Mouse (Mus musculus) CH12.LX (cell line): Measurements from ENCODE around the gene 4930404H24Rik. TPM values are rescaled to one million over a fixed set of nuclear protein-coding genes. Genes with fewer than 3 reads are reported as not detected.

Source experiments
- DNase-seq: peaks from one replicate; pipeline ENCODE4 v3.0.0-alpha.2; 2013; ENCODE audit errors: extremely low read depth
- H3K27ac ChIP-seq: 2 replicates; pipeline ENCODE4 v1.5.1; 2012; ENCODE audit warnings: low read depth, mild to moderate bottlenecking, control low read depth, moderate library complexity; ENCODE audit not compliant: insufficient read depth
- H3K27me3 ChIP-seq: replicated peaks from 2 replicates; pipeline ENCODE3; 2012; ENCODE audit warnings: inconsistent platforms
- H3K36me3 ChIP-seq, 2 experiments: replicated peaks in 1 of 2; 2 replicates each; pipeline versions ENCODE3 to v1.6.1; 2012; ENCODE audit warnings: inconsistent platforms in 1 of 2, low read length in 1 of 2, mild to moderate bottlenecking in 1 of 2, mixed read lengths in 1 of 2, moderate library complexity in 1 of 2; ENCODE audit not compliant: control insufficient read depth in 1 of 2, insufficient read depth in 1 of 2
- H3K4me1 ChIP-seq, 2 experiments: 2 replicates each; pipeline ENCODE4 v1.6.1; 2012; ENCODE audit warnings: inconsistent platforms in 1 of 2, moderate library complexity in 1 of 2; ENCODE audit not compliant: insufficient read depth in 2 of 2, control insufficient read depth in 1 of 2
- H3K4me2 ChIP-seq: 2 replicates; pipeline ENCODE4 v1.6.1; 2012; ENCODE audit warnings: low read depth, mild to moderate bottlenecking, control low read depth; ENCODE audit not compliant: poor library complexity, insufficient read depth, severe bottlenecking
- H3K4me3 ChIP-seq, 3 experiments: fragments of 150-350 bp in 1 of 3; sonication (generic) in 1 of 3; replicated peaks in 1 of 3; 2 replicates each; pipeline versions ENCODE3 to v1.5.1; 2011 to 2012; ENCODE audit warnings: low read depth in 2 of 3, low read length in 2 of 3, mild to moderate bottlenecking in 2 of 3, moderate library complexity in 2 of 3, control low read depth in 1 of 3, improper control_type of control experiment in 1 of 3, inconsistent platforms in 1 of 3, mixed read lengths in 1 of 3; ENCODE audit not compliant: poor library complexity in 1 of 3
- H3K79me2 ChIP-seq: replicated peaks from 2 replicates; pipeline ENCODE4 v1.6.1; 2012; ENCODE audit warnings: mild to moderate bottlenecking, moderate library complexity; ENCODE audit not compliant: control insufficient read depth, poor library complexity, insufficient read depth, severe bottlenecking; ENCODE audit errors: extremely low read depth
- H3K9ac ChIP-seq: 2 replicates; pipeline ENCODE4 v1.6.1; 2012; ENCODE audit warnings: low read depth, mild to moderate bottlenecking, control low read depth, moderate library complexity; ENCODE audit not compliant: insufficient read depth
- H3K9me3 ChIP-seq: replicated peaks from 2 replicates; pipeline ENCODE3; 2012; ENCODE audit warnings: low read length, inconsistent platforms, mixed read lengths
- BHLHE40 ChIP-seq: IDR thresholded peaks from 2 replicates; pipeline ENCODE4 v1.6.1; 2011; ENCODE audit warnings: mild to moderate bottlenecking, low read depth, low read length, improper control_type of control experiment
- CHD2 ChIP-seq: IDR thresholded peaks from 2 replicates; pipeline ENCODE4 v1.6.1; 2011; ENCODE audit warnings: low read length, improper control_type of control experiment
- CTCF ChIP-seq, 2 experiments: IDR thresholded peaks in 1 of 2; conservative IDR thresholded peaks in 1 of 2; 2 replicates each; pipeline ENCODE4 v1.5.1; 2011 to 2012; ENCODE audit warnings: low read depth in 2 of 2, low read length in 2 of 2, improper control_type of control experiment in 1 of 2, inconsistent platforms in 1 of 2, mild to moderate bottlenecking in 1 of 2, moderate library complexity in 1 of 2
- ELF1 ChIP-seq: IDR thresholded peaks from 2 replicates; pipeline ENCODE4 v1.6.1; 2014; ENCODE audit warnings: low read depth, mild to moderate bottlenecking, inconsistent platforms, low read length, improper control_type of control experiment
- EP300 ChIP-seq: IDR thresholded peaks from 2 replicates; pipeline ENCODE4 v1.6.1; 2011; ENCODE audit warnings: low read length, improper control_type of control experiment
- ETS1 ChIP-seq: conservative IDR thresholded peaks from 2 replicates; pipeline ENCODE4 v1.6.1; 2012; ENCODE audit warnings: low read depth, mild to moderate bottlenecking, inconsistent platforms, low read length, improper control_type of control experiment, moderate library complexity
- HCFC1 ChIP-seq: IDR thresholded peaks from 2 replicates; pipeline ENCODE4 v1.6.1; 2012; ENCODE audit warnings: low read depth, mild to moderate bottlenecking, inconsistent platforms, low read length, improper control_type of control experiment
- IRF4 ChIP-seq: IDR thresholded peaks from 2 replicates; pipeline ENCODE4 v1.6.1; 2014; ENCODE audit warnings: low read depth, mild to moderate bottlenecking, inconsistent platforms, low read length, improper control_type of control experiment
- JUN ChIP-seq: IDR thresholded peaks from 2 replicates; pipeline ENCODE4 v1.6.1; 2011; ENCODE audit warnings: low read depth, mild to moderate bottlenecking, low read length, improper control_type of control experiment, moderate library complexity; ENCODE audit not compliant: insufficient read depth
- KAT2A ChIP-seq: IDR thresholded peaks from 2 replicates; pipeline ENCODE4 v1.6.1; 2012; ENCODE audit warnings: low read length, improper control_type of control experiment, inconsistent platforms; ENCODE audit not compliant: insufficient replicate concordance
- MAX ChIP-seq: IDR thresholded peaks from 2 replicates; pipeline ENCODE4 v1.6.1; 2011; ENCODE audit warnings: low read length, improper control_type of control experiment
- MAZ ChIP-seq: IDR thresholded peaks from 2 replicates; pipeline ENCODE4 v1.6.1; 2012; ENCODE audit warnings: low read depth, mild to moderate bottlenecking, inconsistent platforms, low read length, improper control_type of control experiment, moderate library complexity
- MEF2A ChIP-seq: IDR thresholded peaks from 2 replicates; pipeline ENCODE4 v1.6.1; 2014; ENCODE audit warnings: low read depth, mild to moderate bottlenecking, inconsistent platforms, low read length, improper control_type of control experiment, borderline replicate concordance
- MXI1 ChIP-seq: IDR thresholded peaks from 2 replicates; pipeline ENCODE4 v1.6.1; 2011; ENCODE audit warnings: mild to moderate bottlenecking, low read depth, low read length, improper control_type of control experiment
- NELFE ChIP-seq: IDR thresholded peaks from 2 replicates; pipeline ENCODE4 v1.6.1; 2011; ENCODE audit warnings: low read depth, low read length, improper control_type of control experiment
- NRF1 ChIP-seq: IDR thresholded peaks from 2 replicates; pipeline ENCODE4 v1.6.1; 2014; ENCODE audit warnings: low read depth, mild to moderate bottlenecking, inconsistent platforms, low read length, improper control_type of control experiment, moderate library complexity
- PAX5 ChIP-seq: IDR thresholded peaks from 2 replicates; pipeline ENCODE4 v1.6.1; 2012; ENCODE audit warnings: low read length, inconsistent platforms, mixed read lengths
- POLR2A ChIP-seq: IDR thresholded peaks from 2 replicates; pipeline ENCODE4 v1.6.1; 2011; ENCODE audit warnings: low read depth, mild to moderate bottlenecking, improper control_type of control experiment, low read length
- POLR2AphosphoS2 ChIP-seq: IDR thresholded peaks from 2 replicates; pipeline ENCODE4 v1.6.1; 2011; ENCODE audit warnings: low read depth, low read length, improper control_type of control experiment
- SIN3A ChIP-seq: IDR thresholded peaks from 2 replicates; pipeline ENCODE4 v1.6.1; 2012; ENCODE audit warnings: low read length, improper control_type of control experiment, inconsistent platforms
- TBP ChIP-seq: conservative IDR thresholded peaks from 2 replicates; pipeline ENCODE4 v1.6.1; 2011; ENCODE audit warnings: low read depth, low read length, improper control_type of control experiment
- TCF12 ChIP-seq: IDR thresholded peaks from 2 replicates; pipeline ENCODE4 v1.6.1; 2014; ENCODE audit warnings: low read depth, mild to moderate bottlenecking, inconsistent platforms, low read length, improper control_type of control experiment
- UBTF ChIP-seq: IDR thresholded peaks from 2 replicates; pipeline ENCODE4 v1.6.1; 2012; ENCODE audit warnings: low read depth, mild to moderate bottlenecking, inconsistent platforms, low read length, improper control_type of control experiment, moderate library complexity
- USF2 ChIP-seq: conservative IDR thresholded peaks from 2 replicates; pipeline ENCODE4 v1.6.1; 2011; ENCODE audit warnings: low read depth, low read length, improper control_type of control experiment
- ZKSCAN1 ChIP-seq: IDR thresholded peaks from 2 replicates; pipeline ENCODE4 v1.6.1; 2012; ENCODE audit warnings: low read depth, inconsistent platforms, low read length, improper control_type of control experiment, borderline replicate concordance
- ZMIZ1 ChIP-seq: IDR thresholded peaks from 2 replicates; pipeline ENCODE4 v1.6.1; 2012; ENCODE audit warnings: low read depth, mild to moderate bottlenecking, inconsistent platforms, low read length, improper control_type of control experiment
- ZNF384 ChIP-seq: IDR thresholded peaks from 2 replicates; pipeline ENCODE4 v1.6.1; 2012; ENCODE audit warnings: low read depth, low read length, improper control_type of control experiment, inconsistent platforms
- dilution Hi-C: fragments of 300-500 bp; cut with MboI; formaldehyde crosslinking; loops from 2 replicates; pipeline ENCODE4 v1.14.3; 2020; ENCODE audit warnings: low sequenced_read_pairs; ENCODE audit not compliant: extremely low pct_unique_long_range_greater_than_20kb, extremely low pct_ligation_motif_present
- in situ Hi-C: fragments of 300-500 bp; cut with MboI; formaldehyde crosslinking; loops from 3 replicates; pipeline ENCODE4 v1.14.3; 2019; ENCODE audit warnings: low sequenced_read_pairs, low pct_ligation_motif_present, low pct_unique_long_range_greater_than_20kb, mixed read lengths
- polyA plus RNA-seq: library from polyadenylated mRNA; unstranded; fragments of >175 nt; gene quantifications from 2 replicates; pipeline ENCODE4 v1.2.1, GENCODE M21; 2012; ENCODE audit warnings: low read depth; ENCODE audit not compliant: insufficient read length
- total RNA-seq, 2 experiments: library from RNA; depleted of rRNA; stranded (reverse); fragments of 300-350 nt in 1 of 2; fragments of >200 nt in 1 of 2; gene quantifications; 2 replicates each; pipeline ENCODE4 v1.2.3; 2012 to 2014

Gene 4930404H24Rik
- total and polyA plus RNA-seq, 3 experiments = not detected

GRCm38 (mm10) chr2:153524727-153525126 lies 32.1 kb downstream of the 4930404H24Rik start:
- peaks cover 37 to 80% of the 10 kb centered on the region in 2 experiments for H3K4me1 ChIP-seq

GRCm38 (mm10) chr2:153525906-153526311 lies 33.3 kb downstream of the 4930404H24Rik start:
- TF ChIP-seq MAZ (peak; percentile 78; the same call in 1 of the 2 replicates), ZKSCAN1 (no peak), JUN (no peak), NRF1 (peak; percentile 24; the same call in 1 of the 2 replicates), EP300 (peak; percentile 56; the same call in 1 of the 2 replicates), KAT2A (0 out of 2 replicates have a peak, but pooled peaks have one; percentile 39), ETS1 (peak; percentile 40; the same call in 1 of the 2 replicates), MAX (peak; percentile 74; the same call in 1 of the 2 replicates), PAX5 (no peak), MEF2A (peak; percentile 65), UBTF (no peak; the same call in none of the 2 replicates), CHD2 (no peak; the same call in none of the 2 replicates), USF2 (no peak), POLR2AphosphoS2 (0 out of 2 replicates have a peak, but pooled peaks have one; percentile 37), IRF4 (peak; percentile 55; the same call in 1 of the 2 replicates), CTCF (conservative IDR thresholded peaks at IDR 0.05 in 1 of 2, IDR thresholded peaks at IDR 0.05 in 1 of 2; ENCODE audit: low read depth in 2 of 2, low read length in 2 of 2) (no peak), TBP (0 out of 2 replicates have a peak, but pooled peaks have one; percentile 37), TCF12 (peak; percentile 73), BHLHE40 (peak; percentile 40; the same call in 1 of the 2 replicates), ZNF384 (no peak), ZMIZ1 (peak; percentile 77), ELF1 (peak; percentile 84), HCFC1 (peak; percentile 59), NELFE (peak; percentile 58), POLR2A (peak; percentile 69), MXI1 (peak; percentile 46), SIN3A (peak; percentile 73)
- DNase-seq = peak; percentile 85
- Histone ChIP-seq H3K9me3 (no peaks in the 10 kb centered on the region), H3K4me3 (peak overlapping the region in 1 of 3 experiments; percentile 5), H3K4me2 (peak overlapping the region; percentile 68), H3K27me3 (peaks cover 7% of the 10 kb centered on the region), H3K27ac (peak overlapping the region; percentile 76), H3K4me1 (peaks cover 36 to 74% of the 10 kb centered on the region in 2 experiments), H3K9ac (peak overlapping the region; percentile 72), H3K79me2 (no peaks in the 10 kb centered on the region), H3K36me3 (peaks cover 0 to 2% of the 10 kb centered on the region in 2 experiments)
- dilution Hi-C loops (no loop called here), in situ Hi-C loops (no loop called here)

More at GRCm38 (mm10) chr2:153524727-153525126, 32.1 kb downstream of the 4930404H24Rik start:
- no peak for DNase-seq
- Histone ChIP-seq H3K4me3 (no peak overlapping the region), H3K36me3 (peaks cover 0 to 2% of the 10 kb centered on the region in 2 experiments), H3K27ac (peak overlapping the region; percentile 12; the same call in 1 of the 2 replicates), H3K4me2 (no peak overlapping the region), H3K9ac (no peak overlapping the region), H3K79me2 (no peaks in the 10 kb centered on the region), H3K9me3 (no peaks in the 10 kb centered on the region)
- in situ Hi-C loops (no loop called here), dilution Hi-C loops (no loop called here)
- TF ChIP-seq USF2 (no peak), TCF12 (no peak), ZKSCAN1 (peak; percentile 91)
- TF ChIP-seq, all 38 proteins: peak for 1
- H3K27me3 ChIP-seq = no peaks in the 10 kb centered on the region
